Mouse (Mus musculus) right cerebral cortex, postnatal 36 days (tissue): ENCODE measurements around the gene Arhgef18.

Experiments used
- DNase-seq, 2 experiments: peaks; one replicate each; pipeline ENCODE4 v3.0.0; 2022; ENCODE audit warnings: low spot score in 2 of 2, mixed read lengths in 1 of 2

Arhgef18 gene

DNA sequence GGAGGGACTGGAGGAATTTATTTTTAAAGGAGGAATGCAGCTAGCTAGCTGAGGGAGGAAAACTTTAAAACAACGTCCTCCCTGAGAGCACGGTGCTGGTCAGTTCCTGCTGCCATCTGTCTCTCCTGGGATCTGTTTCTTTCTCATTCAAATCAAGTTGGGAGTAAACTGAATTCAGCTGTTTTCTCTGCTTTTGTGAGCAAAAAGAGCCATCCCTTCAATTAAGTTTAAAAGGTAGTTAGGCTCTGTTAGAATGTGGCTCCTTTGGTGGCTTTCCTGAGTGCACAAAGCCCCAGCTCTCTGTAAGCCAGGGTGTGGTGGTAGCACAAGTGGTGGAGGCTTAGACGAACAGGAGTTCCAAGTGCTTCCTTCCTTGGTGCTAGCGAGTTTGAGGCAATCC, 2.4 kb downstream of the Arhgef18 start:
- DNase-seq = no peak

DNA sequence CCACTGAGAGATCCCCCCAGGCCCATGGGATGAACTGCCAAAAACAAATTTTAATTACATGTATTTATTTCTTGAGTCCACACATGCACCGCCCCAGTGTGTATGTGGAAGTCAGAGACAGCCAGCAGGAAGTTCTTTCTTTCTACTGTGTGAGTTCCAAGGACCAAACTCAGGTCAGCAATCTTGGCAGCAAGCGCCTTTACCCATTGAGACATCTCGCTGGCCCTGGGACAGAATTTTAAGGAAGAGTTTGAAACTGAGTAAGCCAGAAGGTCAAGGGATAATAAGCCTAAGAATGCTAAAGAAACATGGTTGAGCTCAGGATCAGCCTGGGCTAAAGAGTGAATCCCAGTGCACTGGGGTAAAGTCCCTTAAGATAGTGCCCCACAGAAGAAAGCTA, 4.8 kb downstream of the Arhgef18 start:
- no peak for DNase-seq

DNA sequence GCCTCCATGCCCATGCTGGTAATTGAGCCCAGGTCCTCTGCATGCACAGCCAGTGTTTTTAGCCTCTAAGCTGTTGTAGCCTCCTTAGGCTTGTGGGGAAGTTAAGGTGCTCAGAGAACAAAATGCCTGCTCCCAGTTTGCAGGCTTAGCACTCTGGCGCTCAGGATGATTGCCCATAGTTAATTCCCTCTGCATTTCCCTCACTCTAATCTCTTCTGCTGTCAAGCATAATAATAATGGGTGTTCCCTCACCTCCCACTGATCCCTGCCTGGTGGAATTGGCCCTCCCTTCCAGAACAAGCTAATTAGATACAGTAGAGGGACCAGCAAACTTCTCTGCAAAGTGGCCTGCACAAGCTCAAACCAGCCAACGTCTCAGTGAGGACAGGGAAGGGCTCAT, 7.7 kb downstream of the Arhgef18 start:
- no peak for DNase-seq

DNA sequence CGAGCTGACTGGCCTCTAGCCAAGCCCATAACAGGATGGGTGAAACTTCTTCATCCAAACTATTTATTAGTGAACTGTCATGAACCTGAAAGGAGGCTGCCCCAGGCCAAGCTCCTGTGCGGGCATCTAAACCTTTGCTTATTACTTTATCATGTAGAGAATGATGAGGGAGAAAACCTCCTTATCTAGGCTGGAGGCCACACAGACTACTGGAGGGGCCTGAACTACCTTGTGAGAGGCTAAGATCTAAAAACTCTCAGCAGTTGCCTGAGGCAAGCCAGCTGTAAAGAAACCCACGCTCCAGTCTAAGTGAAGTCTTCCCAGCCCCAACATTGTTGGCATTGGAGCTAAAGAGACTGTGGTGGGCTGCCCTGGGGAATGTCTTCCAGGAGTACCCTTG, 14.6 kb downstream of the Arhgef18 start:
- DNase-seq = no peak

DNA sequence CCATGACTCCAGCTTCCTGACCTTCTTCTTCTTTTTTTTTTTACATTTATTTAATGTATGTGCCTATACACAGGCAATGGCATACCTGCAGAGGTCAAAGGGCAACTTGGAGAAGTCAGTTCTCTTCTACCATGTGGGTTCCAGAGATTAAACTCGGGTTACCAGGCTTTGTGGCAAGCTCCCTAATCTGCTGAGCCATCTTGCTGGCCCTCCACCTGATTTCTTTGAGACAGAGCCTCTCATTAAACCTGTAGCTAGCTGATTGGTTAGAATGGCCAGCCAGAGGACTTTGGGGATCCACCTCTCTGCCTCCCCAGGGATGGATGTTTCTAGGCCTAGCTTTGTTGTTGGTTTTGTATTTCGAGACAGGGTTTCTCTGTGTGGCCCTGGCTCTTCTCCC, 18.3 kb downstream of the Arhgef18 start:
- no peak for DNase-seq

DNA sequence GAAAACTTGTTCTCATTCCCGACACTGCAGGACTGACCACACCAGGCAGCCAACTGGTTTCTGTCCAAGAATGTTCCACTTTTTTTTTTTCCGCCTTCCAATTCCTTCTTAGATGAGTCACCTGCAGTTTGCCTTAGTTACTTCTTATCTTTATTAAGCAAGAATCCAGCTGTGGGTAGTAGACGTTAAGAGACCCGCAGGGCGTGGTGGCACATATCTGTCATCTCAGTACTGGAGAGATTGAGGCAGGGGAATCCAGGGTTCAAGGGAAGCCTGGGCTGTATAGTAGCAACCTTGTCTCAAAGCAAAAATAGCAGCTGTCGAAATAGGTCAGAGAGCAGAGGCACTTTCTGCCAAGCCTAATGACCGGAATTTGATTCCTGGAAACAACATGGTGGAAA, 19.1 kb downstream of the Arhgef18 start:
- DNase-seq = no peak

DNA sequence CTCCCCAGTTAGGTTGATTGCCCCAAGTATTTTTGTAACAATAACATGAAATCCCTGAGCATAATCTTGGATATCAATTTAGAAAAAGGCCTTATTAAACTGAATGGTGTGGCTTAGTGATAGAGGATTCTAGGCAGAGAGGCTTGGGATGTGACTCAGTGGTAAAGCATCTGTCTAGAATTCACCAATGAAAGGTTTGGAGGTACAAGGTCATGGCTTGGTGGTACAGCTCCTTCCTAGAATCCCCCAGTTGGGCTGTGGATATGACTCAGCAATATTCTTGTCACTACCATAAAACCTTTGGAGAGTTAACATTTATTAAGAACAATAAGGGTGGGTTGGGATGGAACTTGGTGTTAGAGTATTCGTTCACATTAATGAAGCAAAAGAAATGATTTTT, 20.0 kb downstream of the Arhgef18 start:
- no peak for DNase-seq

DNA sequence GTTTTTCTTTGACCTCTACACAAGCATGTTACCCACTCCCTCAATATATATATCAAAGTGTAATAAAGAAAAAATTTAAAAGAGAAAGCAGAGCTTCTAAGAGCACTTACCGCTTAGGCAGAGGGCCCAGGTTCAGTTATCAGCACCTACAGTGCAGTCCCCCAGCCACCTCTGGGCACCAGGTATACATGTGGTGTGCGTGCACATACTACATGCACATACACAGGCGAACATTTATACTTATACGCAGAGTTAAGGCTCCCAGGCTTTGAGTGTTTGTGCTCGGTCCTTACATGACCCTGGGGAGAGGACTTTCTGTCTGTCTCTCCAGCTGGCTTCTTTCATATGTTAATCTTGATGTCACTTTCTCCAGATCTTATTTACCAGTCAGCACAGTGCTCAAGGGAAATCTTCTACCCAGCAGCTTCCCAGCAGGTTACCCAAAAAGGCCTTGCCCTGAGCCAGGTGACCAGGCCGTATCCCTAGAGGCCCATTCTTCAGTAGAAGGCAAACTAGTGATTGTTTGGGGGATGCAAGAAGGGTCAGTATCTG, 21.9 kb downstream of the Arhgef18 start:
- no peak for DNase-seq

DNA sequence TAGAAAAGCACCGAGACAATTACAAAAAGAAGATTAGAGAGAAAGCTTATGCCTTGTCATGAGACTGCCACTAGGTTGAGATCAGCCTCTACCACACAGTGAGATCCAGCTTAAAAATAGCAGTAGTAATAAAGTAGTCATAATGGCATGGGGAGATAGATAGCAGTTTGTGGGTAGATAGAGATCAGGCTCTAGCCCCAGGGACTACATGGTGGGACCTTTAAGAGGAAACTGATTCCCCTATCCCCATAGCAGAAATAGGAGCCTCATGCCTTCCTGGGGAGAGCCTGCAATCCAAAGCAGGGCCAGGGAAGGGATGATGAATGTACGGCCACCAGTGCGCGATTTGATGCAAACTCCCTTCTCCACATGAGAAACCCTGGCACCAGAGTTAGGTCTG, 22.5 kb downstream of the Arhgef18 start:
- no peak for DNase-seq

DNA sequence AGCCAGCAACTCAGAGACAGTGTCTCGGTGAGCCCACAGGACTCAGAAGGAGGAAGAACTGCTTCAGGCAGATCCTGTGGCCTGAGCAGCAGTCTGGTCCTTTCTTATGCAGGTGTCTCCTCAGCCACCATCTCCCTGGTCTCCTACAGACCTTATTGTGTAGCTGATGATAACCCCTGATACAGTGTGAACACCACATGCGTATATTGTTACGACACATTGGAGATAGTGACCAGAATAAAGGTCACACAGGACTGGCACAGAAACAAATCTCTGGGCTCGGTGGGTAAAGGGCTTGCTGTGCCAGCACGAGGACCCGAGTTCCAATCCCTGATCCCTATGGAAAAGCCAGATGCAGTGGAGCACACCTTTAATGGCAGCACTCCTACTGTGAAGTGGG, 22.9 kb downstream of the Arhgef18 start:
- no peak for DNase-seq

DNA sequence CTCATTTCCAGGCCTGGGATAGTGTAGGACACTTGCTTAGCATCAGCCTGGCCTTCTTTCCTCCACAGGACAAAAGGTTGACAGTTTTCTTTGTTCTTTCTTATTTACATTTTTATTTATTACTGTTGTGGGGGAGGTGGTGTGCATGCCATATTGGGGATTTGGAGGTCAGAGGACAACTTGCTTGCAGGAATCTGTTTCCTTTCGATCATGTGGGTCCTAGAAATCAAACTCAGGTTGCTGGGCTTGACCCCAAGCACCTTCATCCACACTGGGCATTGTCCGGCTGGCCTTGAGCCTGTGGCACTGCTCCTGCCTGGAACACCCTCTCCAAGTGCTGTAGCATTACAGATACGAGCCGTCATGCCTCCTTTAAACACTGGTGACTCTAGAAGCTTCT, 24.0 kb downstream of the Arhgef18 start:
- no peak for DNase-seq

DNA sequence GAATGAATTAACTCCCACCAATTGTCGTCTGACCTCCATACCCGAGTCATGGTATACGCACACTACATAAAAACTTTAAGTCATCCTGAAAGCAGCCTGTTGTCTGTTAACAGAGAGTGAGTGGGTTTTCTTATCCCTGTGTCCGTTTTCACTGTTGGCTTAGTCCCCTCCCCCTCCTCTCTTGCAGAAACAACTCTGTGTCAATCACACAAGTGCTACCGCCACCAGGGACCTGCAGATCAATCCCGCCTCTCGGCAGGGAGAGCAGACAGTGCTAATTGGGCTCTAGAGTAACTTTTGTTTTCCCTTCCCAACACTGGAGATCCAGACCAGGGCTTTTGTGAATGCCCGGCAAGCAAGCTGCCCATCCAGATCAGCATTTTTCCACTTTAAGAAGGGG, 24.6 kb downstream of the Arhgef18 start:
- no peak for DNase-seq

DNA sequence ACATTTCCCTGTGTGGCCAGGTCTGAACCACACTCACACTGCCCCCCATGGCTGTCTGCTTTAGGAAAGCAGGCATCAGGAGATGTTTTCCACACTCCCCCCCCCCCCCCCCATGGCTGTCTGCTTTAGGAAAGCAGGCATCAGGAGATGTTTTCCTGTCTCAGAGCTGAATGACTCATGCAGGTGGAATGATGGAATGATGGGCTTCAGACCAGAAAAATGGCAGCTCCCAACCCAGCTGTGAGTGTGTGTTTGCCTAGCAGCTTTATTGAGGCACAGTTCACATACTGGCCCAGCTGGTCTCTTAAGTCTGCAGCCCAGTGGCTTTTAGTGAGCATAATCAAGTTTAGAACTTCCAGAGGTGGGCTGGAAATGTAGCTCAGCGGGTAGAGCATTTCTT, 25.3 kb downstream of the Arhgef18 start:
- no peak for DNase-seq

DNA sequence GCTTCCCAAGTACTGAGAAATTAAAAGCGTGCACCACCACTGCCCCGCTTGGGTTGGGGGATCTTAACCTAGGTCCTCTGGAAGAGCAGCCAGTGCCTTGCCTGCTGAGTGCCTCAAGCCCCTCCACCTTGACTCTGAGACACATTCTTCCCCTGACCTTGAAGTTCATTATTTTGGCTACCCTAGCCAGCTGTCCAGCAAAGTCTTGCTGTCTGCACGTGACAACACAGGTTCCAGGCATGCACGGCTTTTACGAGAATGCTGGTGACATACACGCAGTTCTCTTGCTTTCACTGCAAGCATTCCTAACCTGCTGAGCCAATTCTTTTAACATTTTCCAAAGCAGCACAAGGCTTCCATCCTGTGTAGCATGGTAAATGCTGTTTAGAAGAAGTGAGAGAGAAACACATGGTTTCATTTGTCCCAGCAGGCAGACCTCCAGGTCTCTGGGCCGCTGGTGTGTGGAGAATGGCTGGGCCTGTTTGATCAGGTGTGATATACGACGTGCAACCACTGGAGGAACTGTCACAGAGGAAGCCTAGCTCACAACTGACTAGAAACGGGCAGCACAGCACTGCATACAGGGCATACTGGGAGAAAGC, 27.4 kb downstream of the Arhgef18 start:
- DNase-seq = no peak

DNA sequence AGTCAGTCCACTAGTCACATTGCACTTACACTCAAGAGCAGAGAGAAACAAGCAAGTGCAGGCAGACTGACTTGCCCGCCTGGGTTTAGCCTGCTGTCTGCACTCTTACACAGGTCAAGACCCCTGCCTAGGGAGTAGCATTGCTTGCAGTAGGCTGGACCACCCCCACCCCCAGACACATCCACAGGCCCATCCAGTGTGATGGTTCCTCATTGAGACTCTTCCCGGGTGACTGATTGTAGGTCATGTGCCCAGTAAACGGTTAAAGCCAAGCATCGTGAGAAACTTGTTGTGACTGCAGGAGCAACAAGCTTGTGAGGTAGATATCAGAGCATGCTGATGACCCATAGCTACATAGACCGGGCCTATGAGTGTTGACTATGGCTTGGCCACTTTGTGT, 28.7 kb downstream of the Arhgef18 start:
- no peak for DNase-seq

DNA sequence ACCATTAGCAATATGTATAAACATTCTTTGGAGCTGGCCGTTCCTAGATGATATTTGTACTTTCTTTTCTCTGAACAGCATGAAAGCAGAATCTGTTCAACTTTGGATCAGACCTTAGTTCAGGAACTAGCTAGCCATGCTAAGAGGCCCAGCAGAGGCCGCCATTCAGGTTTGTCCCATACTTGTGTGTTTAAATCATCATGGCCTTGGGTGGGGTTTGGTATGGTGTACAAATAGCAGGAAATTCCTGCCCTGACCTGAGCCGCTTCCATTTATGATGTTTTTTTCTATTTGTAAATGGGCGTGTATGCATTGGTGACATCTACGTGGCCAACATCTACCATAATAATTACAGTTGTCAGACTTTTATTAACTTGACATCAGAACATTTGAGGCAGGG, 32.4 kb downstream of the Arhgef18 start:
- DNase-seq = no peak

DNA sequence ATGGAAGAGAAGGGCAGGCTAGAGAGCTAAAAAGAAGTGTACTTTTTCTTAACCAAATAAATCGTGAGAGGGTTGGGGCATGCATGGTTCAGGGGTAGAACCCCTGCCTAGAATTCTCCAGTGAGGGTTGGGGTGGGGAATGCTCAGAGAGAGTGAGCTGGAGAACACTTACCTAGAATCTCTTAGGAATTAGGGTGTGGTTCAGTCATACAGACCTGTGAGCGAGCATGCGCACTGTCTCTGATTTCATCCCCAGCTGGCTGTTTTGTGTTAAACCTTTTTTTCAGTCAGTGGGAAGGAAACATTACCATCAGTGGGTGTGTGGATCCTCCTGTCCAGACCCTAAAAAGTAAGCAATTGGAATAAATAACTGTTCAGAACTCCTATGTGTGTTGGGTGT, 33.4 kb downstream of the Arhgef18 start:
- DNase-seq = no peak

DNA sequence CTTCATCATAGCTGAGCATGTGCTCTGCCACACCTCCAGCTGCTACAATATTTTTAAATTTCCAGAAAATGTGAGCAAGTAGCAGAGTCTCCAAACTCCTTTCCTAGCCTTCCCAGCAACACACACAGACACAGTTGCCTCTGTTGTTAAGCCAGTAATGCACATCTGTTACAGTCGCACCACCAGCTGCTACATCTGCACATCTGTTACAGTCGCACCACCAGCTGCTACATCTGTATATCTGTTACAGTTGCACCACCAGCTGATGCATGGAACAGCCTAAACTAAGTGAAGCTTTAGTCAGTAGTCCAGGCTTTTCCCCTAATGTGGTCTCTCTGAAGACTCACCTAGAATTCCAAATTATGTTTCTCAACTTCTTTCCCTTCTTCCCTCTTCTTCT, 35.6 kb downstream of the Arhgef18 start:
- peak in 1 of 2 experiments; percentile 9 for DNase-seq

DNA sequence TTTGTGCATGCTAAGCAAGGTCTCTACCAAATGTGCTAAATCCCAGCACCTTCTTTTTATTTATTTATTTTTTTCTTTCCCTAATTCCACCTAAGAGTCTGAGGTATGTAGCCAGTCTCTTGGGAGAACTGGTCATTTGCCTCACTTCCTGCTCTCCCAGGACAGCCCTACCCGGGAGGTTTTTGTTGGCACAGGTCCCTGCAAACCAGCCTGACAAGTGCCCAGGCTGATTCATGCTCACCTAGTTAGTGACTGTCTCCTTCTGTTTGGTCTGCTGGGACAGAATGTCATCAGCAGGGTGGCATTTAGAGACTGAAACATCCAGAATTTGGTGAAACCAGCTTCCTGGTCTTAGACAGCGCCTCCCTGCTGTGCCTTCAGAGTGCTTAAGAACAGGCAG, 37.2 kb downstream of the Arhgef18 start:
- DNase-seq = no peak

DNA sequence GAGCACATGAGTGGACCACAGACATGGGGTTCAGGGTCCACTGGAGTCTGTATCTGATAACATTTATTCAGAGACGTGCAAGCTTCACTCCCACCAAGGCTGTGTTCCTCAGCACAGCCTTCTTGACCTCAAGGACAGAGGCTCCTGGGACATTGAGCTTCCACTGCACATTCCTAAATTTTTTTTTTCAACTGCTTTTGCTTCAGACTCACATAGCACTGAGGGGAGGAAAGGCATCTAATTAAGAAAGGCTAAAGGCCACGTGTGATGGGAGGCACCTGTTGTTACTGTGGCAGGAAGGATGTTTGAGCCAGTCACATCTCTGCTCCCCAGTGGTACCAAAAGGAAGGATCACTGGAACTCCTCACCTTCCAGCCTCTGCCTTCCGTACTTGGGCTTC, 38.3 kb downstream of the Arhgef18 start:
- DNase-seq = no peak

DNA sequence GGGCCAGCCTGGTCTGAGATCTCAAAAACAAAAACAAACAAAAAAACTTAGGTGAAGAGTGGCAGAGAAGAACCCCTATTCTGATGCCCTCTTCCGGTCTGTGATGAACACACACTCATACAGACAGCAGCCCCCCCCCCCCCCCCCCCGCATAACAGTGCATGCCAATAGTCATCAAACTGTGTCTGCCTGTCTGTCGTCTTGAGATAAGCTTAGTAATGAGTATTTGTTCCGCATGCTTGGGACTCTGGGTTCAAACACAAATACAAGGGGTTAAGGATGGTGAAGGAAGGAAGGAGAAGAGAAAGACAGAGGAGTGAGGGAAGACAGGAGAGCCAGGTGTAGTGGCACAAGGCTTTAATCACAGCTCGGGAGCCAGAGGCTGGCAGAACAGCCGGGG, 43.7 kb downstream of the Arhgef18 start:
- DNase-seq = no peak

DNA sequence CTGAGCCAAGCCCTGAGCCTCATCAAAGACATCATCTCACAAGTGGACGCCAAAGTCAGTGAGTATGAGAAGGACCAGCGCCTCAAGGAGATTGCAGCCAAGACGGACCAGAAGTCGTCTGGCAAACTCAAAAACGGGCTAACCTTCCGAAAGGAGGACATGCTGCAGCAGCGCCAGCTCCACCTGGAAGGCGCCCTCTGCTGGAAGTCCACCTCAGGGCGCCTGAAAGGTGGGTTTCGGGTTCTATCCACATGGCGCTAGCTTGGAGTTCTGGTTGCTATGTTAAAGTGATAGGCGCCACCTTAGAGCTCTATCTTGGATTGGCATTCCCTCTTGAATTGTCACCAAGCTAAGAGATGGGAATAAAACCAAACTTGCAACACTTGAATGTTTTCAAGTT, 46.7 kb downstream of the Arhgef18 start:
- no peak for DNase-seq

DNA sequence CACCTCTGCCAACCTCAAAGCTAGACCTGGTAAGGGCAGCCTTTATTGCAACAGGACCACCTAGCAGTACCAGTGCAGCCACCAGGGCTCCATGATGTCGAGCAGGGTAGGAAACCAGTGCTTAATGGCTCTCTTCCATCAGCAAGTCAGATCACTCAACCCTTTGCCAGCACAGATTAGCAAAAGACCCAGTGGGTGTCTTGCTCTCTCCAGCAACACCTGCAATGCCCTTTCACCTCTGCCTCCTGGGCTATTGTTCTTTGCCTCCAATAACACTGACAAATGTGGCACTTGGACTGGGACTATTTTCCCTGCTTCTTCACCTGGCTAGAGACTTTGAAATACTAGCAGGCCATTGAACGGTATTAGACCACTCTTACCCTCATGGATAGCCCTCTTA, 56.4 kb downstream of the Arhgef18 start:
- no peak for DNase-seq

DNA sequence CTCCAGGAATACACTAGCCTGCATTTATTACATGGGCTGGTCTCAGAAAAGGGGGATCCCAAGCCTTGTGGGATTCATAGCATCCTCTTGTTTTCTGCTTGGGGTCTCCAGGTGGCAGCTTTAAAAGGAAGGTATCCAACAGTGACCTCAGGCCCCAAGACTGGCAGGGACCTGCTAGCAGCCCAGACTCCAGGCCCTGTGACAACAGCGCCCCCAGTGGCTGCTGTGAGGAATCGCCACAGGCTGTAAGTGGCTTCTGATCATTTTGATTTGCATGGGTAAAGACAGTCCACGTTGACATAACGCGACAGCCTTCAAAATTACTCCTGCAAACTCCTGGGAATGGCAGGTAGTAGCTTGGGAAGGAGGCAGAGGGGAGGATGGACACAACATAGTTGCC, 57.9 kb downstream of the Arhgef18 start:
- no peak for DNase-seq
